Mouse (Mus musculus) inflammation-experienced regulatory T-cells, adult 6 months (primary cell): ENCODE measurements around the gene Map2. TPM values are rescaled to one million over a fixed set of nuclear protein-coding genes. Genes with fewer than 3 reads are reported as not detected.

Experiments used
- ATAC-seq: one replicate; pipeline ENCODE4 v1.8.0; 2017
- polyA plus RNA-seq, 3 experiments: library from polyadenylated mRNA; unstranded; fragments of 100-300 nt; shearing (Covaris generic); gene quantifications; one replicate each; pipeline ENCODE4 v1.2.1; 2017

The Map2 gene
- polyA plus RNA-seq, 3 experiments from 2014 or later: 6.8 to 14.9 (median 7.9) TPM

DNA sequence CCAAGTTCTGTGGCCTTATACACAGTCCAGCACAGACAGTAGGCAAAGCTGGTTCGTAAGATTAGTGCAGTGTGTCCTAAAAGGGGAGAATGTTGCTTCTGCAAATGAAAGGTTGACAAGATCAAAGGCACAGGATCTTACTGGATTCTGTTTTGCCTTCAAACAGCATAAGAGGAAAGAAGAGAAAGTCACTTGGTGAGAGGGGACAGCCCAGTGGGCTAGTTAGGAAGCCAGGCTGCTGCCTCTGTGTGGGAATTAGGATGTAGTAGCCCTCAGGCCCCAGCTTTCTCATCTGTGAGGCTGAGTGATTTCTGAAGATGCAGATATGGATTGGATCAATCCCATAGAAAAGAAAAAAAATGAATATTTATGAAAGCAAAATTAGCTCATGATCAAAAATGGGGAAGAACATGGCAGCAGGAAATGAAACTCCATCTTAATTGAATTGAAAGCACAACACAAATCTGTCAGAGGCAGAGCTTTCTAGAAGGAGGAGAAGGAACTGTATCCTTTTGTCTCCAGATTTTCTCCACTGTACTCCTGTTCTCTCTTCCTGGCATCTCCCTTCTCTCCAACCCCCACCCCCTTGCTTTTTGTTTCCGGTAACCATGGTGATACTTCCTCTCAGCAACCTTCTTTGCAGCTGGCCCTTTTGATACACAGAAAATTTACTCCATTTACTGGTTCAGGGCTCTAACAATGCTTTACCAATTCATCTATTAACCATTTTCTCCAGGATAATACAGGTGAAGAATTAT lies 145.5 kb downstream of the Map2 start:
- no peak for ATAC-seq

DNA sequence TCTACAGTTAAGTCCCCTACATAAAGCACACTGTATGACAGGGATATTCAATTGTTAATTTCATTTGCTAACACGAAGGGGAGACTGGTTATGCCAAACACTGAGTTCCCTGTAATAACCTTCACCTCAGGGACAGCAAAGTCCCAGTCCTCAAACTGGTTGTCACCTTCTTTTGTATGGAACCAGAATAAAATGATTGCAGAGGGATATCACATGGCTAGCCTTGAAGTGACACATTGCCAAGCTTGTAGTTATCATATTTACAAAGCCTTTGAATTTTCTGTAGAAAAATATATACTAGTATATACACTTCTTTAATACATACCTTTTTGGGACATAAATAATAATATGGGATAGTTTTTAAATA lies 146.0 kb downstream of the Map2 start:
- ATAC-seq: no peak

DNA sequence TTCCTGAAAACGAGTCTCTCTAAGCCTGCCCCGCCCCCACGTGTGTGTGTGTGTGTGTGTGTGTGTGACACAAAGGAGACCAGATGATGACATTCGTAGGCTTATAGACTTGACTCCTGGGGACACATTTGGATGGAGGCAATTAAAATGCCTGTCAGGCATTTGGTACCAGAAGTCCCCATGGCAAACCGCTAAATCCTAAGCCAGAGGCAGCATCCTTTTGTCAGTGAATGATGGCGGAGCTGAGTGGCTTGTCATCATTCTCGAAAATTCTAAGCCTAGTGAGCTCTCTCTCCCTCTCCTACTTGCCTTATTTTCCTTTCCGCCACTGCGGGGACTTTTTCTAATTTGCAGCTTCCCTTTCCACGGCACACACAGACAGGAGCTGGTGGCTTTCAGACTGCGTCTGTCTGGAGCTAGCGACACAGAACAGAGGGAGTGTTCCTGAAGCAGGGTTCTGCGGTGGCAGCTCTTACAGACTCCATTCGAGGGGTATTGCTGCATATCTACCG lies 146.6 kb downstream of the Map2 start:
- ATAC-seq: no peak

DNA sequence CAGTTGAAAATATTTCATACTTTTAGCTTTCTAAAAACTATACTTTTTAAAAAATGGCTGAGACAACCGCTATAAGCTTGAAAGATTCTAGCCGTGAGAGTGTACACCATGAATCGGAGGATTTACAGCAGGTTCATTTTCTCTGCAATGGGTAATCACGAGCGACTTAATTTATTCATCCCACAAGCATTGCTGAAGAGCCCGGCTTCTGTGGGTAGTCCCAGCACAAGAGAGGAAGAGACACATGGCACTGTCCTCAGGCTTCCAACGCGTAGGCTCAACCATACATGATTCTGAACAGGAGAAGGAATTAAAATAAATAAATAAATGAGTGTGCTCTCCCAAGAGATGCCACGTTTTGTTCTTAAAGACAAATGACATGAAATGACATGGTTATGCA lies 148.4 kb downstream of the Map2 start:
- ATAC-seq: no peak

- no peak for ATAC-seq
Measured at GRCm38 (mm10) chr1:66324951-66325350, 149.9 kb downstream of the Map2 start.

DNA sequence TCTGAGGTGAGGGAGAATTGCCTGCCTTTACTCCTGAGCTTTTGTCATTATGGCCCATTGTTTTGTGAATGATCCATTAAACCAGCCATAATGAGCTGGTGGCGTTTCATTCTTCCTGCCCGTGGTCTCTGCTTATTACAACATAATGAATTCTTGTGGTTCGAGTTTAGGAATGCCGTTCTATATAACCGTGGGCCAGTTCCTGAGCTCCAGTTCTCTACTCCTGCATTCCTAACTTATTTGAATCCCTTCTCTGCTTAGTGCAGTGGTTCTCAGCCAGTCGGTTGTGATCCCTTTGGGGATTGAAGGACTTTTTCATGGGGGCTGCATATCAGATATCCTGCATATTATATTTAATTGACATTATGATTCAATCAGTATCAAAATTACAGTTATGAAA lies 153.9 kb downstream of the Map2 start:
- ATAC-seq: no peak

GRCm38 (mm10) chr1:66329534-66329933 lies 154.5 kb downstream of the Map2 start:
- ATAC-seq: no peak

DNA sequence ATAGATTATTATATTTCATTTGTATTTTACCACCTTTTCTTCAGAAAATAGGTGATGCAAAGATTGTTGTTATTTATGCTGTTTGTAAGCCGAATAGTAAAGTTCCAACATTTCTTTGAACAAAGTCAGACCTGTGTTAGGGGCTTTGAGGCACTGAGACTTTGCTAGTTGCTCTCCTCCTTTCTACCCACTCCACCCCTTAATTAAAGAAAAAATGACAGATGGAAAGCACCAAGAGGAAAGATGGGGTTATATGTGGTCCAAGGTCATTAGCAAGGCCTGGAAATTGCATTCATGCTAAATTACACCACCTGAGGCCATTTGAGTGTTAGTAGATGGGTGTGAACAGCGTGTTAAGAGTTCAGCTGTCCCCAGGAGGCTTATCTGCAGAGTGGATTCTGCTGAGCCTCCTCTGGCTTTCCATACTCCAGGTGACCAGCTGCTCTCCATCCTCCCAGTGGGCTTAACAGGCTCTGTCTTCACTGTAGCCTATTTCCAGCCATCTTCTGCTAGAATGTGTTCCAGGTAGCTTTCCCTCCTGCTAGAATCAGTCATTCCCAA lies 160.7 kb downstream of the Map2 start:
- no peak for ATAC-seq

- no peak for ATAC-seq
Measured at GRCm38 (mm10) chr1:66339213-66339612, 164.1 kb downstream of the Map2 start.

DNA sequence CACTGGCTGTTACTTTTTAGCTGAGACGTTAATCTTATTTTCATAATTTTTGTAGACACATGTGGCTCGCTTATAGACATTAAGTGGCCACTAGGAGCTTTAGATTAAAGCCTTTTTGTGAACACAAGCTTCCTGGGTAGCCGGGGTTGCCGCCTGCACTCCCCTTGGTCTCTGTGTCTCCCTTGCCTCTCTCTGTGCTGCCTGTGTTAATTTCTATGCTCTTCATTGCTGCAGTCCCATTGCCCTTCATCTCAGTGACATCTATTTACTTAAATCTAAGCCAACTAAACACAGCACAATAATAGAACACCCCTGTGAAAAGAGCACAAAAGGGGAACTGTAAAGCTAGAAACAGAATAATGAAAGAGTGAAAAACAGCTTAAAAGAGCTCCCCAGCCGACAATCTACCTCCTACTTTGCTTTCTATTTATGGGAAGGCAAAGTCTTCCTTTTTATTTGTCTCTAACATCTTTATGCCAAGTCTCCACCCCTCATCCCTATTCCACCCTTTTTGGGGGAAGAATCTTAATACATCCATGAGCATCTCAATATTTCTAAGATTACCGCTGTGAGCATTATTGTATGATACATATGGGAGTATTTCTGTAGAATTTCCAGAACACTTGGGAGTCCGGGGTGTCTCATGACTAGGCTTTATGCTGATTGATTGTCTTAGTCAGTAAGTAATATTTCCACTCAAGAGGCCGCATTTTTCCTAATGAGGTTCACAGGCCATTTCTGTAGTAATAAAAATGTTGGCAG lies 173.5 kb downstream of the Map2 start:
- no peak for ATAC-seq

DNA sequence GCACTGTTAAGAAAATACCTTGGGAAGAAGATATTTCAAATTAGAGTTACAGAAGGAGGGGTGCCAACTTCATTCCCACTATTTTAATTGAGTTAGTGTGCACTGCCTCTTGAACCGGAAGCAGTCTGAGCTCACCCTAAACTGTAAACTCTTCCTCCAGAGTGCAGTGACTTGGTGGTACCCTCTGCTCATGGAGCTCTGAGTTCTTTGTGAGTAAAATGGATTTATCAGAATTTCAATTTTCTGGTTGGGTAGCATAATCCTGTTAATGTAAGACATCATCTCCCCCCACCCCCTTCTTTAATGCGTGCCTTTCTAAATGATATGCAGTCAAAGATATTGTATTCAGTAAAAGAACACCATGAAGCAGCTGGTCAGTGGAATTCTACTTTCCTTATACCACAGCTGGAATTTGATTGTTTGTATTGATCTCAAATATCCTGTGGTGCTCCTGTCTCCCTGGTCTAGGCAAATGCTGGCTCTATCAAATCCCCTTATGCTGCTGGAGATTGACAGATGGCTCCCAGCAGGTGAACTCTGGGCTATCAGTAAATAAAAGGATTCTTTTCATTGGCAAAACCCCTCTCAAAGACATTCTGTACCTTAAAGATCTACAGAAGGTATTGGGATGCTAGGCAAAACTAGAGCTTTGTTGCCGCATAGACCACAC lies 174.2 kb downstream of the Map2 start:
- ATAC-seq: no peak

GRCm38 (mm10) chr1:66351366-66351765 lies 176.3 kb downstream of the Map2 start:
- no peak for ATAC-seq

DNA sequence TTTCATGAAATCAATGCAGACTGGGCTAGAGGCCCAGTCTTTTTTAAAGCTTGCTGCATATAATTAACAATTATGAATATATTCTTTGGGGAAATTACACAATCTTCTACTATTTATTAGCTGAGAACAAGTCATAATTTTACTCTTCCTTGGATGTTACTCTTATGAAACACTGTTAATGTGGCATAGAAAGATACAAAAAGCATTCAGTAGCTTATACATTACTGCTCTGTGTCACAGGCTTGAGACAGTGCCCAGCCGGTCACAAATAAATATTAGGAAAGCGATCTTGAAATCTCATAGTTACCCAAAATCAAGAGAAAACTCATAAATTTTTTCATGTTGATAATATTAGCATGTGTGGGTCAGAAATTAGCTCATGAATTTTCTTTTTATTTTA lies 186.7 kb downstream of the Map2 start:
- ATAC-seq: no peak

- ATAC-seq: no peak
Measured at GRCm38 (mm10) chr1:66363285-66363684, 188.2 kb downstream of the Map2 start.

- no peak for ATAC-seq
Measured at GRCm38 (mm10) chr1:66364386-66364785, 189.3 kb downstream of the Map2 start.

GRCm38 (mm10) chr1:66365600-66365999 lies 190.5 kb downstream of the Map2 start:
- no peak for ATAC-seq

- no peak for ATAC-seq
Measured at GRCm38 (mm10) chr1:66369486-66369885, 194.4 kb downstream of the Map2 start.

GRCm38 (mm10) chr1:66371371-66371770 lies 196.3 kb downstream of the Map2 start:
- ATAC-seq: no peak

- no peak for ATAC-seq
Measured at GRCm38 (mm10) chr1:66386321-66386720, 211.2 kb downstream of the Map2 start.

DNA sequence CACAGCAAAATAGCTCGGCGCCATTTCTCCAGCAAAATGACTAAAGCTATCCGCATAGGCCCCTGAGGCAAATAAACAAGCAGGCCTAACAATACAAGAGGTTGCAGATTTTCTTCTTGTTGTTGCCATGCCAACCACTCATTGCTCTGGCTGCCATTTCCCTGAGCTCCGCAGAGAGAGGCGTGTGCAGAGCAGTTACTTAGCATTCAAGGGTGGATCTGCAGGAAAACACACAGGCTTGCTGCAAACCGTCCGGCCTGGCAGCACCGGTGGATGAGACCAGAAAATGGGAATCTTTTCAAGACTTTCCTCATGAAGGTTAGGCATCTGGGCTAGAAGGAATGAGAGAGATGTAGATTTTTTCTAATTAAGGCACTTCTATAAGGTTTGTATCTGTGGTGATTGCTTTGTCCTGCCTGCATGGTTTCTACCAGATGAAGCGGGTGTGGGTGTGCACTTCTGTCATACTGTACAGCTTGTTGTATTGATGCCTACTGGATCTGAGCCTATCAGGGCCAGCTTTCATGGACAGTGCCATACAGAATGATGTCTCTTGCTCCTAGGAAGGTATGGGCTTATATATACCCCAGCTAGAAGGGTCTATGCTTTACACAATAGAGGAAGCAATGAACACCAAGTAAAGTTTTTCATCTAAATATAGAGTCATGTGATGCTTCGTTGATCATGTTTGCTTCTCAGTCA lies 211.8 kb downstream of the Map2 start:
- ATAC-seq: no peak

- no peak for ATAC-seq
Measured at GRCm38 (mm10) chr1:66388561-66388960, 213.5 kb downstream of the Map2 start.

DNA sequence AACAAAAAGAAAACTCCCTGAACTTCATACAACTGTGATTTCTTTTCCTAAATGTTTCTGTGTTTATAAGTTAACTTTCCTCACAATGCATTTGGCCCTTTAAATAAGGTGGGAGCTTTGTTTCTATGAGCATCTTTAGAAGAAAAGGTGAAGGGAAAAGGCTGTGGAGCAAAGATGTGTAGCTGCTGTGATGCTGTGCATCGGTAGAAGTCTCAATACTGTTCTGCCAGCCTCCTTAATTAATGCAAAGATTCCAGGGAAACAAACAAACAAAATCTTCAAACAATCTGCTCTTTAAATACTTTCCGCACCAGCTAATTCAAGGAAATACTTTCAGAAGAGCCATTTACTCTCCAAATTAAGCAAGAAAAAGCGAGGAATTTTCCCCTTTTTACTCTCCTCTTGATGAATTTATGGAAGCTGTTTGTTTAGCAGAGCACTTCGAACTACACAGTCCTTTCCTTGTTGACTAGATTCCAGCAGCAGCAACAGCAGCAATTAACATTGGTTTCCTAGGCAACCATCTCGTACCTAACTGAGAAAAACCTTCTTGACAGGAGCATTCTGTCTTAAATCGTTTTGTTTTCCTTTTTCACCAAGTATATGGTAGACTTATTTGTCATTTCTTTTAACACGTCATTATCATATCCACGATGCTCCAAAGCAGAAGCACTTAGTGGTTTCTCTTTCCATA lies 220.0 kb downstream of the Map2 start:
- no peak for ATAC-seq
